Mouse (Mus musculus) left cerebral cortex, postnatal 36 days (tissue): ENCODE measurements at regions not wholly inside any gene's neighbourhood (a gene's known extent, or its start where the extent isn't known, plus 50 kb on each side); places are given as distances from the start of the nearest gene placed in this dataset.

Source experiments
- DNase-seq, 2 experiments: peaks; one replicate each; pipeline ENCODE4 v3.0.0; 2021 to 2022; ENCODE audit warnings: low spot score in 2 of 2, mixed read lengths in 1 of 2
- intact Hi-C: fragments of 180-260 bp; cut with DNase I; formaldehyde crosslinking; loops from one replicate; pipeline ENCODE4 v1.15.1; 2025

DNA sequence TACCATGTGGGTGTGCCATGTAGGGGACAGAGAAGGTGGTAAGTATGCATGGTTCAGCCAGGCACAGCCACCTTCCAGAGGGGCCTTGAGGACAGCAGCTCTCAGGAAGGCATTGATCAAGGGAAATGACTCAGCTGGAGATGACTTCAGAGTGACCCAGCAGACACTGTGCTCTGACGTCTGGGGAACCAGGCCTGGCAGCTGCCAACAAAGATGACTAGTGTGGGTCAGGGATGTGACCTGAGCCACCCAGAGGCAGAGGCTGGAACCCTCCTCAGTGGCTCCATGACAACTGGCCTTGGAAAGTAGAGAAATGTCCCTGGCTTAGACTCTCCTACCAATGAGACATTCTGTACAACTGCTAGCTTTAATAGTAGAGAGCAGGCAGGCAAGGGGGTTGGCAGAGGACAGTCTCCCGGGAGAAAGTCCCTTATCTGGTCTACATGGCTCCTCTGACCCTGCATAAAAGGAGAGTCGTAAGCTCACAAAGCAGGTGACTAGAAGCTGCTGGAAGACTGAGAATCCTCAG is 348.5 kb downstream of the Eipr1 start:
- intact Hi-C loops = no loop called here

DNA sequence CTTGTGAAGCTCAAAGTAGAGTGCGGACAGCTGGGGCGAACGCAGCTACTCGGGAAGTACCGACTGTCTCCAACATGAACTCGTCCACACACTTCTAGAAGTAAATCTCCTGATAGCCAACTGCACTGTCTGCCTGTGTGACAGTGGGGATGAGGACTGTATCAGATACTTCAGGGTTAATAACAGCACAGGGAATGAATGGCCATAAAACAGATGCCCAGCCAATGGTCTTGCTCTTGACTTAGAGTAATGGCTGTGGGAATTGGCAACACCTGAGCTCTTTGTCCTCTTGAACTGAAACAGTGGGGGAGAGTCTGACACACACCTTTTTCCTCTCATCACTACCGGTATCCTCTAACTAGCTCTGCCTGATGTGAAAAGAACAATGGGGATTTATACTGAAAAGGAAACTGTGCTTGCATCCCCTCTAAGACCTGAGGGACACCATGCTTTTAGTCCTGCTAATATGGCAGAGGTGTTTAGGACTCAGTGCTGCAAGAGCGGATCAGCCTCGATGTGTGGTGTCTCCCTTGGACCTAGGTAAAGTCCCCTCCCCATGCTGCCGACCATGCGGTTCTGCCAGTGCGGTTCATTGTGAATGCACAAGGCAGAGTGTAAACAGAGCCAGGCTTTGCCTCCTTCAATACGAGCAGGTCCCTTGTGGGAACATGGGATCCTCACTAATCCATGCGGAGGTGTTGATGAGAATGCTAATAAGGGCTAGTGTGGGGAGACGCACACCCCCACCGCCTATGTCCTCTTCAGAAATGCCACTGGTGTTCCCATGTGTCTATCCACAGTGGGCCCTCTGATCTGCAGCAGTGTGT is 355.5 kb downstream of the Eipr1 start:
- intact Hi-C loops = no loop called here
- DNase-seq = no peak

More for the DNA sequence above, 348.5 kb downstream of the Eipr1 start:
- no peak for DNase-seq

DNA sequence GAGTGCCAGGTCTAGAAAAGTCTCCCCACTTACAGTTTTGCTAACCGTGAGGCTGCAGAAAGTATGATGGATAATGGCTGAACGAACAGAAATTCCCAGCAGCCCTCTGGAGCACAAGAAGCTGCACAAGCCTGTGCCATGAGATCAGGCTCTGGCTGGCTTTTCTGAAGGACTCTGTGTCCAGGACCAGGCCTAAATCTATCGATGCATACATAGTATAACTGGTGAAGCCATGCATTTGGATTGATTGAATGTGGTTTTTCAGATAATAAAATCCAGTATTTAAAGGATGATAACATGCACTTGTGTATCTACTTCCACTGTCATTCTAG is 356.1 kb downstream of the Eipr1 start:
- intact Hi-C loops = no loop called here
- no peak for DNase-seq

DNA sequence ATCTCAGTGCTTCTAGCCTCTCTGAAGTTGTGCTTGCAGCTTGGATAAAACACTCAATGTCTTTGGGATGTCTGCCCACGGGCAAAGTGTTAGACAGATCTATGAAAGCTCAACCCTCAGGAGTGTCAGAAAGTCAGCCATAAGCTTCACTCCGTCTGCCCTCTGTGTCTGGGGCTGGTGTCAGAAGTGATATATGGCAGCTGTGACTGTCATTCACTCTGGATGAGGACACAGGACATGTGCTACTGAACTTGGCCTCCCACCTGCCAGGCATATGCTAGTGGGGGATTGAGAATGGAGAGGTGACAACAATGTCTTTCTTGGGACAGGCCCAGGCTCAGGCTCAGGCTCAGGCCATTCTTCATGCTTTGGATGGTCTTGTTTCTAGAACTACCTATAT is 366.7 kb downstream of the Eipr1 start:
- intact Hi-C loops = no loop called here
- DNase-seq = no peak

DNA sequence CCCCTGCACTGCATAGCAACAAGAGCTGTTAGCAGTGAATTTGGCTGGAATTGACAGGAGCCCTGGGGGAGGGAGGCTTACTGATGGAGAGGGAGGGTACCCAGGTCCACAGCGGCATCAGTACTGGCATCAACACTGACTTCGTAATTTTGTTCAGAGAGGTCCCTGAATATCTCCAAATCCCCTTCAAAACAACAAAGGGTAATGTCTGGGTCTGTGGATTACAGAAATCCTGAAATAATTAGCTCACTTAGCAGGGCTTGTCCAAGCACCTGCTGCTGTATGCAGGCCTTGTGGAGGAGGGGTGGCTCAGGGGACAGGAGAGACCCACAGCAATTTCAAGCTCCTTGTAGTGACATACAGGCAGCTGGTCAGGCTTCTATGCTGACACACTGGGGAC is 369.6 kb downstream of the Eipr1 start:
- no peak for DNase-seq
- intact Hi-C loops = no loop called here

DNA sequence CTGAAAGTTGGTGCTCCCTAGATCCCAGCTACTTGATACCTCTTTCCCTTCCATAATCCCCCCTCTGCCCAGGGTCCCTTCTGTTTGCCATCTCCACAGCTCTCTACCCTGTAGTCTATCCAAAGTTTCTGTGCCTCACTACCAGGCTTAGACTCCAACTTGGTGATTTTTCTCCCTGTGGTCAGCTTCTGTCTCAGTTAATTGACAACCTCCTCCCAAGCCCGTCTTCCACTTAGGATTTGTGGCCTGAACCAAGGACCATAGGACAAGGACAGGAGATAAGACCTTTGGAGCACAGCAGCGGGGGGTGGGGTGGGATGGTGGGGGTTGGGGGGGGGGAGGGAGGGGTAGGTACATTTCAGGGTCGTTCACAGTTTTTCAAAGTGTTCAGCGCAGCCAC is 371.3 kb downstream of the Eipr1 start:
- intact Hi-C loops = no loop called here
- DNase-seq = no peak

DNA sequence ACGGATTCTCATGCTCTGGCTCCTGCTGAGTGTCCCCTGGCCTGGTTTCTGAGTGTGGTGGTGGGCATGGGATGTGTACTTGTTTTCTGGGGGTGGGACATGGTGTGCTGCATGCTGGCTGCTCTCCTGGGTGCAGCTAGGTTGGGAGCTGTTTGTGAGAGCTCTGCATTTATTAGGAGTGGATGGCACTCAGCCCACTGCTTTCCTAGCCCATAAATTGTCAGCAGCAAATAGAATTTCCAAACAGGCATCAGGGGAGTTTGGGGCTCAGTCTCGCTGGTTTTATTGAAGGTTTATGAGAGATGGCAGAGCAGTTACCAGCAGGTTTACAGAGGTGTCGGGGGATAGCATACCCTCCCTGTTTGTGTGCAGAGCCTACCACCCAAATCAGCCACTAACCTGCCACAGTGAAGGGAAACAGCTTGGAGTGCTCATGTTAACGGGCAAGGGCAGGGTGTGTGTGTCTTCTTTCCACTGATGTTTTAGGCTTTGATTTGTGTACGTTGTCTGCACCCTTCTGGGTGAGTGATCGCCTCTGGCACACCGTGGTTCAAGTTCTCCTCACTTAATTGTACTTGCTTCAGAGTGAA is 372.6 kb downstream of the Eipr1 start:
- intact Hi-C loops = no loop called here
- DNase-seq = no peak

DNA sequence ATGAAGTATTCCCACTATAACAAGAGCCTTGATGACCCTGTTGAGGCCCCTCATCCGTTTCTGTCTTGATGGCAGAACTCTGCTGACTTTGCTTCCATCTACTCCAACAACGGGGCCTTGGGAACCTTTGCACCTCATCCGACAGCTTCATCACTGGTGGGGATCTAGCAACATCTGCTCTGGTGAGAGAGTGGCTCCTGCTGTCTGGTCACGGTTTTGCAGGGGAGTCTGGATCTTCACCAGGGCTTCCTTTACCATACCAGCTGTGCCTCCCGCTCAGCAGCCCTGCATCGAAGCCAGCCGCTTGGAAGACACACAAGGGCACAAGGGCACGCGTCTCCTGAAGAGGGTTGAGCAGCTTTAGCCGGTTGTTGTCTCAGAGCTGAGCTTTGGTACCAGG is 377.2 kb downstream of the Eipr1 start:
- intact Hi-C loops = no loop called here
- peak; percentile 46 to 49 for DNase-seq

DNA sequence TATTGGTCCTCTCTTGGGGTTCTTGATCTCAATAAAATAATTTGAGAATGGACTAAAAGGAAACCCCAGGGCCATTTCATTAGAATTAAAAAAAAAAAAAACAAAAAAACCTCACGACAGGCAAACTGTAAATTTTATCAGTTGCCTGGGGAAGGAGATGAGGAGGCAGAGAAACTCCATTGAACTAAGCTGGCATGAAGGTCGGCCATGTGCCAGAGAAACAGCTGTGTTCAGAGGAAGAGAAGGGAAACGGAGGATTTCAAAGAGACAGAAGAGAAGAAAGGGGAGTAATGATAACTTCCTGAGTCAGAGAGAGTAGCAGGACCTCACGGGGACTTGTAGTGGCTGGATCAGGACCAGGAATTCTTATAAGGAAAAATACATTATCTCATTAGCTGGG is 377.7 kb downstream of the Eipr1 start:
- intact Hi-C loops = no loop called here
- no peak for DNase-seq

DNA sequence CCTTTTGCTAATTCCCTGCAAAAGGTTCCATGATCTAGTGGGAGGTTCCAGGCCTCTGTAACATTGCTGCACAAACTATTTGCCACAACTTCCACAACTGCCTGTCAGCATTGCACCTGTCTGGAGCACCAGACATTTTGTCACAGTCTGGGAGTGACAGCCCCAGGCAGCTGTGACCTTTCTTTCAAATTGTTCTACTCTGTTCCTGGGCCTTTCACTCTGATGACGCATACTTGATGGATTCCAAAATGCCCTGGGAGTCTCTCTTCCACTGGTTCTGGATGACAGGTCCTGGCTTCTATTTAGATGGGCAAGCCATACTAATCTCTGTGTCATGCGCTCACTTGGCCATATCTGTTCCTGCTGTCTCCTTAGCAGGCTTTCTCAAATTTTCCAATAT is 382.7 kb downstream of the Eipr1 start:
- DNase-seq = no peak
- intact Hi-C loops = loop anchor here (10.0 kb wide), 1 partner anchor 430 kb away; no protein-coding TSS in a partner anchor

DNA sequence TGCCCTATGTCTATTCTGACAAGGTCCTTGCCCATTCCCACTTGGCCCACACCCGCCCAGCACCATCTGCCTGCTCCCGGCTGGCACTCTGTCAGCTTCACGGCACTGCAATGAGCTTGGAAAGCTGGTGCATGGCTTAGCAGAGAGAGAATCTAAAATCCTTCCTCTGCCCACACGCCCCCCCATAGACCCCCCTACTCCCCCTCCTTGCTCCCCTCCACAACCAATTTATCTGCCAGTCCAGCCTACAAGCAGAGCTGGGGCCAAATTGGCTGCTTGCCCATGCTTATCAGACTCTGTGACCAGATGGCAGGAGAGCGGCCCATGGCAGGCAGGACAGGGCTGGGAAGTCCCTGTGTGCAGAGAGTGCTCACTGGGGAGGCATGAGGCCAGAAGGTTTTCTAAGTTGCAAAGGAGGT is 385.3 kb downstream of the Eipr1 start:
- intact Hi-C loops = loop anchor here (10.0 kb wide), 1 partner anchor 432 kb away; no protein-coding TSS in a partner anchor
- DNase-seq = peak; percentile 63 to 70

DNA sequence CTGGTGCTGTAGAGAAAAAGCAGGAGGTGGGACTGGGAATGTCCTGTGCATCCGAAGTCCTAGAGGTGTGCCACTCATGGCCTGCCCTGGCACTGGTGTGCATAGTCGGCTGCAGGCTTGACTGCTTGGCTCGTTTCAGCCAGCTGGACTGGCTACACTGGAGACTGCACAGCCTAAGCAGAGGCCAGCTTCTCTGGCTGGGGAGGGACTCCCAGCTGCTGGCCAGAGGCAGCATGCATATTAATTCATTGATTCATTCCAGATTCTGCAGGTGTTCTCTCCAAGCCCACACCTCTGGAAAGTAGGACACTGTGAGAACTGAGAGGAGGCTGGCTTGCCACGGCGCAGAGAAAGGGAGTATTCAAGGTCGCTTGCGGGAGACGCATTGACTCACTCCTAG is 385.9 kb downstream of the Eipr1 start:
- no peak for DNase-seq
- intact Hi-C loops = loop anchor here (10.0 kb wide), 1 partner anchor 433 kb away; no protein-coding TSS in a partner anchor

DNA sequence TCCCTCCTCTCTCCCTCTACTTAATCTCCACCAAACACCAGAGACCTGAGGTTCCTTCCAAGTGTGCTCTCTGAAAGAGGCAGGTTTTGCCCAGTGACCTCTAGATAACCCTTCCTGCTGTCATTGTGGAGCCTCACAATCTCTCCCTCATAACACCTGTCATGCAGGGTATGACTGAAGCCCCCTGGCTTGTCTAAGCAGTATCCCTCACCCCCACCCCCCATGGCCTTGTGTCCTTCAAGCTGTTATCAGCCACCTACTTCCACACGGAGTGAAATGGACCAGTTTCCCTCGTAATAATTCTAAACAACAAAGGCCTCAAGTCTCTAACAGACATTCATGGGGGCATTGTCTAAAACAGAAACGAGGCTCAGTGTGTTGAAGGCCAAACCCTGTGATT is 387.6 kb upstream of the Myt1l start:
- intact Hi-C loops = loop anchor here (5.0 kb wide), 4 partner anchors 147 to 387 kb away; partner anchors contain the start of gene Myt1l

DNA sequence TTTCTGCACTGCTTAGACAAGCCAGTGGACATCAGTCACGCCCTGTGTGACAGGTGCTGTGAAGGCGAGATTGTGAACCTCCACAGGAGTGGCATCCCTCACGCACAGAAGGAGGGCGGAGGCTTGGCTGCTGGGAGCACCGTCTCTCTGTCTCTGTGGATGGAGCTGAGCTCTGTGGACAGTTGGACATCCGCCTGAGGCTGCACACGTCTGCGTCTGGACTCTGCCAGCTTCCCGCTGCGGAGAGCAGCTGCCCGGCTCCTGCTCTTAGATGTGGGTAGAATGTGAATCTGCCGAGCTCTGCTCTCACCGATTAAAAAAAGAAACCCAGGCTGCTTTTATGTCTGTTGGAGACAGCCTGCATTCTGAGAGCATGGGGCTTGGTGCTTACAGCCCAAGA is 387.1 kb upstream of the Myt1l start:
- intact Hi-C loops = loop anchor here (5.0 kb wide), 4 partner anchors 146 to 386 kb away; partner anchors contain the start of gene Myt1l
- DNase-seq = peak; percentile 81 to 82

More for the DNA sequence above, 387.6 kb upstream of the Myt1l start:
- DNase-seq = no peak

DNA sequence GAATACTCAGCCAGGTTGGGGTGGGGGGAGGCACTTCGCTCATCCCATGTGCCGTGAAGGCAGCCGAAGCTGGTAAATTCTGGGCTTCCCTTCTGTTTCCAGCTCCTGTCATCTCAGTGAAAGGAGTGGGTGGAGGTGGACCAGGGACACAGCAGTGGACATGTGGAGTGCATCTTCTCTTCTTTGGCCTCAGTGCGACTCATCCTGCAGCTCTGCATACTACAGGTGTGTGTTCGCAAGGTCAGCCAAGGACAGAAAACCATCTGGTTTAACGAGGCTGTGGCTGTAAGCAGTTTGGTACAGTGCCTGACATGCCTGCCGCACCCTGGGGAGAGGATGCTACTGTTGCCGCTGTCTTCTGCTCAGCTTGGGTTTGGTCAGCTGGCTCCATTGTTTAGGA is 386.3 kb upstream of the Myt1l start:
- intact Hi-C loops = loop anchor here (5.0 kb wide), 4 partner anchors 145 to 385 kb away; partner anchors contain the start of gene Myt1l
- peak; percentile 48 for DNase-seq

DNA sequence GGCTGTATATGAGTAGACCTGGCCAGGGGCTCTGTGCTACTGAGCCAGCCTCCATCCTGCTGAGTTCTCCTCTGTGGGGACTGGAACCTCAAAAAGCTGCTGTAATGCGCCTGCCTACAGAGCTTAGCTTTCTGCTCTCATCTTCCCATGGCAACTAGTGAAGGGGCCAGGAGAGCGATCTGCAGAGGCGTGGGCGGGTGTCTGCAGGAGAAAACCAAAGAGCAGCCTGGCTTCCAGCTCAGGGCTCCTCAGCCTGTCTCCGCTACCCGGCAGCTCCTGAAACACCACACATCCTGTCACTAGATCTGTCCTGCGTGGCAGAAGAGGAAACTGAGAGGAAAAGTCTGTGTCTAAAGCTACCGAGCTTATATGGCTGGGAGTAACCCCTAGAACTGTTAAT is 384.9 kb upstream of the Myt1l start:
- peak; percentile 79 to 83 for DNase-seq
- intact Hi-C loops = loop anchor here (5.0 kb wide), 4 partner anchors 144 to 384 kb away; partner anchors contain the start of gene Myt1l

DNA sequence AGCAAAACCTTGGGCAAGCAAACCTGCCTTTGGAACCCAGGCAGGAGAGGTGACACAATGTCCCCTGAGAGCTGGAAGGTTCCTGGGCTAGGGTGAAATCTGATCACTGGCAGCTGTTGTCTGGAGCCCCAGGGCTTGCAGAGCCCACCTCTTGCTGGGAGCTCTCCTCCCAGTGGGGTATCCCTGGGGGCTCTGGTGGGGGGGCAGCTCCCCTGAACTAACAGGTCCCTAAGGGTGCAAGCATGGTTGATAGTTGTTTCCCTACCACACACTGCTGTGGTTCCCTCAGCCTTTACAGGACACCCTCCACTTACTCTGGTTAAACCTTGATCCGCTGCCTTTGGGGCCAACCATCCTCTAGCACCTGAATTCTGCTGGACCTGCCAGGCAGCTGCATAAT is 367.3 kb upstream of the Myt1l start:
- intact Hi-C loops = no loop called here
- no peak for DNase-seq

DNA sequence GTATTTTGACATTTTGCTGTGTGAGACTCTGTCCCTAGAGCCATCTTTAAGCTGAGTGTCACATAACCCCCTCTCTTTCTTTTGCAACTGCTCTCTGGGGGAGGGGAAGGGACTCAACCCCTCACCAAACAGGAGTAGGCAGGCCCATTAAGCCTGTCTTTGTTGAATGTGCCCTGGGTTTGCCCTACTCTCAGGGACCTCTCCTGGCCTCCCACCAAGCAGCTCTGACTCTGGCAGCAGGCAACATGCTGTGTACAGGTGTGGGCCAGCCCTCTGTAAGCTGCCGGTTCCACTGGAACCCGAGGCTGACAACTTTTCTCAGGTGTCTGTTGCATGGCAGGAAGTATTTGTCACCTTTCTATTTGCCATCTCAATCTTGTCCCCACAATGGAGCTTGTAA is 366.6 kb upstream of the Myt1l start:
- intact Hi-C loops = no loop called here
- no peak for DNase-seq

DNA sequence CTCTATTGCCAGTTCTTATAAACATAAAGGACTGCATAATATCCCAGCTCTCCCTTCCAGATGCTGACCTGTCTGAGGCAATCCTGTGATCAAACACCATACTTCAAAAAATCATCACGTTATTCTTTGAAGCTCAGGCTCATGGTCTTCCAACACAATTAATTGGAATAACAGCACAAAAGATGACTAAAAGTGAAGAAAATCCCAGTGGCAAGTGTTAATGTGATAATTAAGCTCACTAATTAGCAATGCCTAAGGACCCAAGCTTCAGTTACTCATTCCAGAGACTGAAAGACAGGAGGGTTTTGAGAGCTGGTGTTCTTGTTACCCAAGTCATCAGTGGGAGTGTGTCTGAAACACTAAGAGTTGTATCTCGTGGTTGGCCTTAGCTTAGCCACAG is 363.5 kb upstream of the Myt1l start:
- intact Hi-C loops = no loop called here
- DNase-seq = no peak

DNA sequence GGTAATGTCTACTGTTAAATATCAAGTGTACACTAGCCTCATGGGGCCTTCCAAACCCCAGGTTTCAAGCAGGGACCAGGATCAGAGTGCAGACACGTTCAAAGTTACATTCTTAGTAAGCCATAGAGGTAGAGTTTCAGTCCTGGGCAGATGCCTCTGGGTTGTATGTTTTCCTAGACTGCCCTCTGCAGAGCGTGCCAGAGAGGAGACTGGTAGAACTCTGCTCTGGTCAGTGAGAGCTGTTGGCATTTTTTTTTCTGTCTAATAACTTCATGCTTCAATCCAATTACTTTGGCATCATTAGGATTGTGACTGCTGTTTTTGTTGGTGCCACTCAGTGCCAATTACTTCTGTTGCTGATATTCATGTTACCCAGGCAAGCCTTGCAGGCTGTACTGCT is 361.9 kb upstream of the Myt1l start:
- intact Hi-C loops = no loop called here
- no peak for DNase-seq

DNA sequence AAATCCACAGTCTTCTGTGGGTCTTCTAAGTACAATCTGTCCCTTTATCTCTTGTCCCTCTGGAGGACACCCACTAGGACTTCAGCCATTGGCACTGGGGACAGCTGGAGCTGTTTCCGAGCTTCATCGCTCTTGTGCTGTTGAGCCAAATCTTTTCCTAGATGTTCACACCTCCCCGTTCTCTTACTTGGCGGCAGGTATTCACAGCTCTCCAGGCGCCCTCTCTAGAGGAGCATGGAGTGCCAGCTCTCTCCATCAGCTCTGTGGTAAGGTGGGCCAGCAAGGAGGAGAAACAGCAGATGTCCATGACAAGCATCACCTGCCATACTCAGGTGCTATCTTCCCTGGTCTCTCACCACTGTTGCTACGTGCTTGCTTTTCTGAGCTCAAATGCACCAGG is 360.3 kb upstream of the Myt1l start:
- peak in 1 of 2 experiments; percentile 34 for DNase-seq
- intact Hi-C loops = no loop called here
